Mouse (Mus musculus): ENCODE results near the gene Gm28553.
"Not testable (repeated sequence)": the region's sequence is repeated elsewhere in the genome, so short reads cannot be mapped to it uniquely, and the experiment has no call there.

Gene Gm28553

DNA sequence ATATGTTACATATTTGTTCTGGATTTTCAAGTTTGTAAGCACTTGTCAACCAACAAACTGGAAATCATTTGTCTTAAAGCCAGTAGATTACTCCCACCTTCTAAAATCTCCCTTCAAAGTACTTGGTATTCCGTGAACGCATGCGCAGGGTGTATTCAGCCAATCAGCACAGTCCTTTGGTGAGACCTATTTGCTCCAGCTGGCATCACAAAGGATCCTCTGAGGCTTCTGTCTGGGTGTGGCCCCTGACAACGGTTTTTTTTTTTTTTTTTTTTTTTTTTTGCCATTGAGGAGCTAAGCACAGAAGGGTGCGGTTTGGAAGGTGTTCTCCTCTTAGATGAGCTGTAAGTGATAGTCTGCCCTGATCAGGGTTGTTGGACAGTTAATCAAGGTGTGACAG, at the start of gene Gm28553:
Gm28553 (plus strand) TSS at position 301 of the 400 bp plus-strand sequence.
- DNase-seq (ENCODE audit: low spot score) = not testable (repeated sequence)

All from adipocyte (in vitro differentiated cells).